Mouse (Mus musculus) intestine, postnatal 0 days (tissue): ENCODE measurements at regions not wholly inside any gene's neighbourhood (a gene's known extent, or its start where the extent isn't known, plus 50 kb on each side); places are given as distances from the start of the nearest gene placed in this dataset.
A peak's percentile ranks its signal among the peaks of the same experiment; 100 is the strongest.

Source experiments
- ATAC-seq: fragments of 200-750 bp; cut with Nextera tagmentation; 2 replicates; pipeline ENCODE4 v1.8.0; 2017; ENCODE audit warnings: mild to moderate bottlenecking, moderate TSS enrichment, moderate library complexity
- H3K27ac ChIP-seq: fragments of 300-500 bp; sonication (generic); 2 replicates; pipeline ENCODE4 v1.5.1; 2014; ENCODE audit warnings: mild to moderate bottlenecking, low read depth, low read length, moderate library complexity
- H3K27me3 ChIP-seq: fragments of 300-500 bp; sonication (generic); replicated peaks from 2 replicates; pipeline ENCODE4 v1.6.1; 2014; ENCODE audit warnings: low read length, mixed read lengths; ENCODE audit not compliant: control insufficient read depth, insufficient read depth
- H3K36me3 ChIP-seq: fragments of 300-500 bp; sonication (generic); 2 replicates; pipeline ENCODE4 v1.6.1; 2014; ENCODE audit warnings: mild to moderate bottlenecking, moderate library complexity; ENCODE audit not compliant: control insufficient read depth, insufficient read depth
- H3K4me1 ChIP-seq: fragments of 300-500 bp; sonication (generic); replicated peaks from 2 replicates; pipeline ENCODE4 v1.6.1; 2014; ENCODE audit warnings: antibody characterized with exemption, low read length, mixed read lengths; ENCODE audit not compliant: control insufficient read depth, insufficient read depth
- H3K4me2 ChIP-seq: fragments of 300-500 bp; sonication (generic); replicated peaks from 2 replicates; pipeline ENCODE4 v1.6.1; 2014; ENCODE audit warnings: low read depth, mild to moderate bottlenecking, moderate library complexity
- H3K4me3 ChIP-seq: fragments of 300-500 bp; sonication (generic); 2 replicates; pipeline ENCODE4 v1.5.1; 2014; ENCODE audit warnings: low read depth, low read length
- H3K9ac ChIP-seq: fragments of 300-500 bp; sonication (generic); 2 replicates; pipeline ENCODE4 v1.6.1; 2014; ENCODE audit warnings: mild to moderate bottlenecking, low read depth, low read length
- H3K9me3 ChIP-seq: fragments of 300-500 bp; sonication (generic); 2 replicates; pipeline ENCODE4 v1.6.1; 2016; ENCODE audit warnings: mixed run types; ENCODE audit not compliant: control insufficient read depth
- CTCF ChIP-seq: sonication (generic); IDR thresholded peaks from 2 replicates; pipeline ENCODE4 v1.5.1; 2016; ENCODE audit warnings: low read depth, mild to moderate bottlenecking, control low read depth, antibody characterized with exemption, moderate library complexity
- WGBS: fragments of 180-500 bp; shearing (Covaris S2); extraction: QIAGEN DNeasy Blood & Tissue Kit; methylation state at CpG from one replicate; pipeline ENCODE4 v1.1.7; 2014; 5-methylcytosine and 5-hydroxymethylcytosine counted together

- WGBS, result 79% methylated on average over 6 of the region's 6 CpGs
- no peaks in the 10 kb centered on the region for H3K4me1 ChIP-seq
- no peak for ATAC-seq
Observed at GRCm38 (mm10) chr12:63598905-63599304, 875.6 kb downstream of the Fscb start.

GRCm38 (mm10) chr12:63554672-63555071 lies 919.8 kb downstream of the Fscb start:
- 88% methylated on average over 1 of the region's 1 CpGs for WGBS
- H3K27ac ChIP-seq, result no peak overlapping the region
- H3K4me1 ChIP-seq, result no peaks in the 10 kb centered on the region
- no peak overlapping the region for H3K4me3 ChIP-seq
- no peak for ATAC-seq
- no peaks in the 10 kb centered on the region for H3K27me3 ChIP-seq
- TF ChIP-seq CTCF, result no peak
- H3K4me2 ChIP-seq, result no peak overlapping the region
- no peaks in the 10 kb centered on the region for H3K9me3 ChIP-seq
- no peak overlapping the region for H3K9ac ChIP-seq
- H3K36me3 ChIP-seq, result no peaks in the 10 kb centered on the region

More at GRCm38 (mm10) chr12:63598905-63599304, 875.6 kb downstream of the Fscb start:
- Histone ChIP-seq H3K9me3 (no peaks in the 10 kb centered on the region), H3K36me3 (no peaks in the 10 kb centered on the region), H3K27ac (no peak overlapping the region), H3K4me2 (no peak overlapping the region), H3K9ac (no peak overlapping the region), H3K27me3 (no peaks in the 10 kb centered on the region), H3K4me3 (no peak overlapping the region)
- no peak for TF ChIP-seq CTCF

GRCm38 (mm10) chr12:63552831-63553230 lies 921.7 kb downstream of the Fscb start:
- 40% methylated on average over 4 of the region's 4 CpGs for WGBS
- H3K4me3 ChIP-seq, result no peak overlapping the region; the same call in 1 of the 2 replicates
- no peak for ATAC-seq

GRCm38 (mm10) chr12:63534084-63534483 lies 940.4 kb downstream of the Fscb start:
- Histone ChIP-seq H3K27ac (no peak overlapping the region), H3K9me3 (no peaks in the 10 kb centered on the region), H3K4me1 (no peaks in the 10 kb centered on the region), H3K9ac (no peak overlapping the region), H3K27me3 (no peaks in the 10 kb centered on the region), H3K4me2 (no peak overlapping the region), H3K36me3 (no peaks in the 10 kb centered on the region), H3K4me3 (no peak overlapping the region)
- WGBS, result 36% methylated on average over 1 of the region's 1 CpGs
- TF ChIP-seq CTCF, result no peak
- ATAC-seq, result no peak

More at GRCm38 (mm10) chr12:63552831-63553230, 921.7 kb downstream of the Fscb start:
- no peak overlapping the region for H3K27ac ChIP-seq
- peak overlapping the region; percentile 38; the same call in 1 of the 2 replicates for H3K4me2 ChIP-seq
- H3K9ac ChIP-seq, result no peak overlapping the region
- no peaks in the 10 kb centered on the region for H3K4me1 ChIP-seq
- no peaks in the 10 kb centered on the region for H3K27me3 ChIP-seq
- no peak for TF ChIP-seq CTCF
- no peaks in the 10 kb centered on the region for H3K9me3 ChIP-seq
- no peaks in the 10 kb centered on the region for H3K36me3 ChIP-seq

- Histone ChIP-seq H3K27ac (no peak overlapping the region), H3K36me3 (no peaks in the 10 kb centered on the region), H3K4me2 (no peak overlapping the region), H3K4me1 (no peaks in the 10 kb centered on the region), H3K9ac (no peak overlapping the region), H3K27me3 (no peaks in the 10 kb centered on the region), H3K4me3 (no peak overlapping the region), H3K9me3 (no peaks in the 10 kb centered on the region)
- no peak for TF ChIP-seq CTCF
- ATAC-seq, result no peak
- WGBS, result 30% methylated on average over 3 of the region's 3 CpGs
Observed at GRCm38 (mm10) chr12:63503774-63504173, 970.7 kb downstream of the Fscb start.

DNA sequence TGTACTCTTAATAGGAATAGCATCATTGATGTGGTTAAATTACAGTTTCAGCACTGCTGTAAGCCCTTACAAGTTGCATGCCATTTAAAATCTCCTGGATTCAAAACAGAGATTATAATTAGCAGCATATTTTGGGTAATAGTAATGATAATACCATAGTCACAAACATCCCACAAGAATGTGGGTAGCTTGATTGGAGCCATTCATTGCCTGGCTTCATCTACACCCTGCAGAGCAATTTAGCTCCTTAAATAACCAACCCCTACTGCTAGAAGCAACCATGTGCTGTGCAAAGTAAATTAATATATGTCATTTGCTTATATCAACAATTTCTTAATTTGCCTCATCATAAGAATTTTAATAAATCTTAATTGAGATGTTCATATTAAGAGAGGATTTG lies 984.1 kb downstream of the Fscb start:
- no peak overlapping the region for H3K4me2 ChIP-seq
- no peak for TF ChIP-seq CTCF
- ATAC-seq, result no peak
- H3K4me3 ChIP-seq, result no peak overlapping the region
- H3K27me3 ChIP-seq, result no peaks in the 10 kb centered on the region
- no peak overlapping the region for H3K27ac ChIP-seq
- no peaks in the 10 kb centered on the region for H3K36me3 ChIP-seq
- H3K4me1 ChIP-seq, result no peaks in the 10 kb centered on the region
- H3K9me3 ChIP-seq, result no peaks in the 10 kb centered on the region
- no peak overlapping the region for H3K9ac ChIP-seq

GRCm38 (mm10) chr12:63484087-63484486 lies 990.4 kb downstream of the Fscb start:
- no peak overlapping the region for H3K4me2 ChIP-seq
- no peaks in the 10 kb centered on the region for H3K4me1 ChIP-seq
- no peak overlapping the region for H3K9ac ChIP-seq
- H3K4me3 ChIP-seq, result no peak overlapping the region
- no peaks in the 10 kb centered on the region for H3K36me3 ChIP-seq
- H3K9me3 ChIP-seq, result no peaks in the 10 kb centered on the region
- TF ChIP-seq CTCF, result no peak
- H3K27me3 ChIP-seq, result no peaks in the 10 kb centered on the region
- no peak for ATAC-seq
- no peak overlapping the region for H3K27ac ChIP-seq
